Mouse (Mus musculus): ENCODE measurements around the gene Lonrf2. TPM values are rescaled to one million over a fixed set of nuclear protein-coding genes. Genes with fewer than 3 reads are reported as not detected.

Gene Lonrf2
- polyA plus RNA-seq (2015; fragmentation: Illumina TruSeq; extraction: RNeasy Lipid Tissue Mini Kit (QIAGEN cat#74804); ENCODE audit: insufficient read depth, low replicate concordance): 0.12 TPM

DNA sequence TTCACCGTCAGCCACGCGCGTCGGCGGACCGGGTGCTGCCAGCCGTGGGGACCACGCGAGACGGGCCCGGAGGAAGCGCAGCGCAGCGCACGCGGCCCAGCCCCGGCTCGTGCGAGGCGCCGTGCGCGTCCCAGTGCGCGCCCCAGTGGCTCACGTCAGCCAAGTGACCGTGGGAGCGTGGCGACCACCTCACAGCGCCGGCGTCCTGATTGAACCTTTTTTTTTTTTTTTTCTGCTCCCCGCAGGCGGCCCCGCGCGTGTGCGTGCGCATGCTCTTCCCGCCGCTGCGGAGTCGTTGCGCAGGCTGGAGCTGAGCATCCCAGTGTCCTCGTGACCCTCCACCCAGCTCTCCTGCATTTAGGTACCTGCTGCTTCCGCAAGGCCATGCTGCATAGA, at the start of gene Lonrf2:
Gene Lonrf2 (minus strand): TSS at position 235 of the 396 bp plus-strand sequence.

Other genes starting within 250 kb of the Lonrf2 start
- 48.9 TPM for gene Aff3, start 171.8 kb downstream of the Lonrf2 start, polyA plus RNA-seq (2015; fragmentation: Illumina TruSeq; extraction: RNeasy Lipid Tissue Mini Kit (QIAGEN cat#74804); ENCODE audit: insufficient read depth, low replicate concordance)
- gene Chst10, start 61.5 kb upstream of the Lonrf2 start, polyA plus RNA-seq (2015; fragmentation: Illumina TruSeq; extraction: RNeasy Lipid Tissue Mini Kit (QIAGEN cat#74804); ENCODE audit: insufficient read depth, low replicate concordance): 18.2 TPM
- not detected for gene Nms, start 102.4 kb upstream of the Lonrf2 start, polyA plus RNA-seq (2015; fragmentation: Illumina TruSeq; extraction: RNeasy Lipid Tissue Mini Kit (QIAGEN cat#74804); ENCODE audit: insufficient read depth, low replicate concordance)
- gene Pdcl3, start 148.9 kb upstream of the Lonrf2 start, polyA plus RNA-seq (2015; fragmentation: Illumina TruSeq; extraction: RNeasy Lipid Tissue Mini Kit (QIAGEN cat#74804); ENCODE audit: insufficient read depth, low replicate concordance): 88.1 TPM